Mouse (Mus musculus): Measurements from ENCODE around the gene Hist1h2bb.
A peak's percentile ranks its signal among the peaks of the same experiment; 100 is the strongest.
"Not testable (repeated sequence)": the region's sequence is repeated elsewhere in the genome, so short reads cannot be mapped to it uniquely, and the experiment has no call there.

Hist1h2bb gene

GRCm38 (mm10) chr13:23763586-23764323, 17.2 kb downstream of the Hist1h2bb start, which contains the start of gene Hist1h1a:
Gene Hist1h1a (plus strand): TSS chr13:23763666.
- DNase-seq (ENCODE audit: extremely low spot score, low read depth, low spot score), result no peak

GRCm38 (mm10) chr13:23764324-23765171, 18.0 kb downstream of the Hist1h2bb start:
- no peak for DNase-seq (ENCODE audit: extremely low spot score, low read depth, low spot score)

GRCm38 (mm10) chr13:23765172-23765513, 18.6 kb downstream of the Hist1h2bb start:
- no peak for DNase-seq (ENCODE audit: extremely low spot score, low read depth, low spot score)

GRCm38 (mm10) chr13:23766772-23767171, 20.2 kb downstream of the Hist1h2bb start:
- DNase-seq (ENCODE audit: extremely low spot score, low read depth, low spot score), result no peak

- no peak for DNase-seq (ENCODE audit: extremely low spot score, low read depth, low spot score)
These were observed 22.4 kb downstream of the Hist1h2bb start for GRCm38 (mm10) chr13:23768834-23769397.

GRCm38 (mm10) chr13:23769613-23770012, 23.1 kb downstream of the Hist1h2bb start, which contains the start of gene Trim38:
Gene Trim38 (plus strand): TSS chr13:23769913.
- DNase-seq (ENCODE audit: extremely low spot score, low read depth, low spot score), result not testable (repeated sequence)

- no peak for DNase-seq (ENCODE audit: extremely low spot score, low read depth, low spot score)
These were observed 26.2 kb downstream of the Hist1h2bb start for GRCm38 (mm10) chr13:23772561-23773313.

GRCm38 (mm10) chr13:23778339-23778738, 31.8 kb downstream of the Hist1h2bb start:
- no peak for DNase-seq (ENCODE audit: extremely low spot score, low read depth, low spot score)

- no peak for DNase-seq (ENCODE audit: extremely low spot score, low read depth, low spot score)
These were observed 32.5 kb downstream of the Hist1h2bb start for GRCm38 (mm10) chr13:23779025-23779424.

- DNase-seq (ENCODE audit: extremely low spot score, low read depth, low spot score), result peak; percentile 54
These were observed 46.0 kb downstream of the Hist1h2bb start for GRCm38 (mm10) chr13:23792520-23792919.
